Mouse (Mus musculus) Patski (cell line): ENCODE data around the gene Bace2. TPM values are rescaled to one million over a fixed set of nuclear protein-coding genes. Genes with fewer than 3 reads are reported as not detected.

Experiments
- ATAC-seq: fragments of 100-300 bp; one replicate; pipeline ENCODE4 v1.8.0; 2021
- CTCF ChIA-PET: fragments of 350-600 bp; sonication (Branson Sonifier 250); formaldehyde crosslinking; loops from one replicate; lab custom pipeline; 2022; ENCODE audit warnings: inconsistent platforms; lab: Charles Lee
- POLR2A ChIA-PET: fragments of 350-600 bp; sonication (Branson Sonifier 250); formaldehyde crosslinking; loops from one replicate; lab custom pipeline; 2022; ENCODE audit warnings: antibody characterized with exemption, inconsistent platforms; lab: Charles Lee
- DNase-seq: peaks from one replicate; pipeline ENCODE4 v3.0.0-alpha.2; 2011; ENCODE audit warnings: low read depth, low spot score
- H3K27me3 ChIP-seq: fragments of 371-371 bp; one replicate; pipeline ENCODE4 v1.5.1; 2021
- CTCF ChIP-seq: fragments of 100-300 bp; IDR thresholded peaks from one replicate; pipeline ENCODE4 v1.5.1; 2021
- in situ Hi-C: fragments of 300-500 bp; cut with MboI; formaldehyde crosslinking; loops from 3 replicates; pipeline ENCODE4 v1.11.1; 2018; ENCODE audit warnings: low pct_unique_long_range_greater_than_20kb, mixed read lengths
- polyA plus RNA-seq: library from polyadenylated mRNA; unstranded; gene quantifications from one replicate; pipeline ENCODE4 v1.2.3, GENCODE M21; 2021

Bace2 gene
- 24.6 TPM for polyA plus RNA-seq

GRCm38 (mm10) chr16:97356499-97357187, at the start of gene Bace2:
Gene Bace2, plus strand, starts transcription at chr16:97356742.
- H3K27me3 ChIP-seq: peaks cover 17% of the 10 kb centered on the region
- ATAC-seq (peak; percentile 78), DNase-seq (no peak)
- in situ Hi-C loops: no loop called here
- ChIA-PET CTCF (interaction anchor here (1.0 to 1.9 kb wide), 5 partner anchors 19 to 110 kb away, joined by 3 to 4 read pairs (median 3); no protein-coding TSS in a partner anchor), POLR2A (no interaction called here)
- TF ChIP-seq CTCF: peak; percentile 91

DNA sequence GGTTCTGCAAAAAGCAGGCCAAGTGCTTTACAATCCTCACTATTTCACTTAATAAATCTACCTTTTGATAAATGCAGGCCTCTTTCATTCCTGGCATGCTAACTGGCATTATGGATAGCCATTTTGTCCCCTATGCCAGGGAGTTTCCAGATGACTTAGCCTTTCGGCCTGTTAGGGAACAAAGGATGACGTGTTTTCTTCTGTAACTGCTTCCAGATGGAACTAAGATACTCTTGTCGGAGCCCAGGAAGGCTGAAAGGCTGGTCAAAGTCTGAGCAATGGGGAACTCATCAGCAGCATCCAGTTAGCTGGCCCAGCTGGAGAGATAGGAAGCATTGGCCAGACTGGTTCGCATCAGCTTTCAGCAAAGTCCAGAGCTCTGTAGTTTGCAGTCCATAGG, 48.9 kb upstream of the Bace2 start:
- DNase-seq: no peak
- POLR2A ChIA-PET: no interaction called here
- in situ Hi-C loops: no loop called here

DNA sequence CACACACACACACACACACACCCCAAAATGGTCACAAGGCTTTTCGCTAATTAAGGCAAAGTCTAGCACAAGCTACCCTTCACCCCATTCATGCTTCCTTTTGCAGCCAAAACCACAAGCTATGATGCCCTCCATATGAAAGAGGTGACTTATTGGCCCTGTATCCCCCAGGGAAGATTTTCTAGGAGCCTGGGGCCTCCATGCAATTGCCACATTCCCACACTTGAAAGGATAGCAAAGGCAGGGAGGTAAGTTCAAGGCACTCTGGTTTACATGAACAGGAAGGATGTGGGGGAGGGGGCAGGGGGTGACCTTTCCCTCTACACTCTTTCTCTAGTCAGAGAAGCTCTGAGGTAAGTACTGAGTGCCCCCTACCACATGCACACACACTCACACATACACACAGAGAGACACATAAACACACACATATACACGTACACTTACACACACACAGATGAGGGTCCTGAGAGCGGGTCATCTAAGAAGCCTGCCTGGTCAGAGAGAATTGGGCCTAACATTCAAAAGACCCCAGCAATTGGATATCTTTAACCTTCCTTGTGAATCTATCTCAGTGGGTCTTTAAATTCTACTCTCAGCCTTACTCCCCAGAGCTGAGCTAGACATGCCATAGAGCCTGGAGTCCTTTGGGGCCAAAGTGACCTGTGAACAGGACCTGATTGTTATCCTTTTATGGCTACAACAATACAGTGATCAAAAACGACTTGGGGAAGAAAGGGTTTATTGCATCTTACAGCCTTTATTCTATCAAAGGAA, 46.6 kb upstream of the Bace2 start:
- POLR2A ChIA-PET: interaction anchor here (0.6 kb wide), 1 partner anchor 20 kb away, joined by 3 read pairs; no protein-coding TSS in a partner anchor
- DNase-seq (no peak), ATAC-seq (no peak)
- in situ Hi-C loops: loop anchor here (5.0 to 10.0 kb wide), 2 partner anchors 155 to 282 kb away; partner anchors contain the start of gene Mx1
- H3K27me3 ChIP-seq: no peaks in the 10 kb centered on the region
- CTCF ChIA-PET: interaction anchor here (2.5 kb wide), 1 partner anchor 17 kb away, joined by 10 read pairs; no protein-coding TSS in a partner anchor
- TF ChIP-seq CTCF: no peak

More for the DNA sequence above, 48.9 kb upstream of the Bace2 start:
- peaks cover 5% of the 10 kb centered on the region for H3K27me3 ChIP-seq
- CTCF ChIA-PET: interaction anchor here (2.5 kb wide), 1 partner anchor 14 kb away, joined by 10 read pairs; no protein-coding TSS in a partner anchor
- TF ChIP-seq CTCF: no peak
- no peak for ATAC-seq

- H3K27me3 ChIP-seq: no peaks in the 10 kb centered on the region
- no peak for TF ChIP-seq CTCF
- ChIA-PET CTCF (no interaction called here), POLR2A (no interaction called here)
- no peak for ATAC-seq
- in situ Hi-C loops: loop anchor here (5.0 to 10.0 kb wide), 2 partner anchors 154 to 282 kb away; partner anchors contain the start of gene Mx1
- no peak for DNase-seq
Observed at GRCm38 (mm10) chr16:97310570-97310846, 46.0 kb upstream of the Bace2 start.

- ATAC-seq (peak; percentile 51), DNase-seq (no peak)
- POLR2A ChIA-PET: no interaction called here
- peak; percentile 74 for TF ChIP-seq CTCF
- peaks cover 5% of the 10 kb centered on the region for H3K27me3 ChIP-seq
- in situ Hi-C loops: loop anchor here (5.0 to 10.0 kb wide), 2 partner anchors 152 to 279 kb away; partner anchors contain the start of gene Mx1
- CTCF ChIA-PET: interaction anchor here (0.6 to 3.0 kb wide), 14 partner anchors 10 to 424 kb away, joined by 3 to 17 read pairs (median 3); partner anchors contain the start of gene Mx1
Observed at GRCm38 (mm10) chr16:97312960-97313686, 43.4 kb upstream of the Bace2 start.

DNA sequence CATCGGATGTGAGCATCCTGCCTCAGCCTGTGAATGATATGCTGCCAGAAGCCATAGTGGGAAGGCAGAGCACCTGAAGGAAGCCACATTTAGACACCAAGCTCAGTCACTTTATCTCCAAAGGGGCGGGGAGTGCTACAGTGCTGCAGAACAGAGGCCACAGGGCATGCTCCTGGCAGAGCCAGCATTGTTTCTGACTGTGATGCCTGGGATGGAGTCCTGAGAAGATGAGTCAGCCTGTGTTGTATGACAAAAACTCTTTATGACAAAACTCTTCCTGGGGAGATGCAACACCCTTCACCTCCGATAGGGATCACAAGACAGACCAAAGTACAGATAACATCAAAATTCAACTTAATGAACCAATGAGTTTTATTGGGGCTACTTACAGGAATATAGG, 35.0 kb upstream of the Bace2 start:
- no peak for TF ChIP-seq CTCF
- POLR2A ChIA-PET: interaction anchor here (1.0 kb wide), 1 partner anchor 10 kb away, joined by 3 read pairs; no protein-coding TSS in a partner anchor
- DNase-seq (no peak), ATAC-seq (no peak)
- H3K27me3 ChIP-seq: peaks cover 16% of the 10 kb centered on the region
- CTCF ChIA-PET: interaction anchor here (1.8 kb wide), 1 partner anchor 8 kb away, joined by 7 read pairs; no protein-coding TSS in a partner anchor
- in situ Hi-C loops: no loop called here

GRCm38 (mm10) chr16:97322604-97323003, 33.9 kb upstream of the Bace2 start:
- no peak for TF ChIP-seq CTCF
- POLR2A ChIA-PET: interaction anchor here (1.0 kb wide), 1 partner anchor 9 kb away, joined by 3 read pairs; no protein-coding TSS in a partner anchor
- in situ Hi-C loops: no loop called here
- ATAC-seq (no peak), DNase-seq (no peak)
- CTCF ChIA-PET: interaction anchor here (1.8 kb wide), 1 partner anchor 9 kb away, joined by 7 read pairs; no protein-coding TSS in a partner anchor
- H3K27me3 ChIP-seq: peaks cover 10% of the 10 kb centered on the region

- H3K27me3 ChIP-seq: peaks cover 6% of the 10 kb centered on the region
- DNase-seq (no peak), ATAC-seq (no peak)
- CTCF ChIA-PET: no interaction called here
- TF ChIP-seq CTCF: peak; percentile 51
- in situ Hi-C loops: no loop called here
- POLR2A ChIA-PET: no interaction called here
Observed at GRCm38 (mm10) chr16:97325975-97326374, 30.6 kb upstream of the Bace2 start.

GRCm38 (mm10) chr16:97328602-97329001, 27.9 kb upstream of the Bace2 start:
- CTCF ChIA-PET: no interaction called here
- TF ChIP-seq CTCF: no peak
- no peak for DNase-seq
- POLR2A ChIA-PET: no interaction called here
- peaks cover 6% of the 10 kb centered on the region for H3K27me3 ChIP-seq
- in situ Hi-C loops: no loop called here
- no peak for ATAC-seq

DNA sequence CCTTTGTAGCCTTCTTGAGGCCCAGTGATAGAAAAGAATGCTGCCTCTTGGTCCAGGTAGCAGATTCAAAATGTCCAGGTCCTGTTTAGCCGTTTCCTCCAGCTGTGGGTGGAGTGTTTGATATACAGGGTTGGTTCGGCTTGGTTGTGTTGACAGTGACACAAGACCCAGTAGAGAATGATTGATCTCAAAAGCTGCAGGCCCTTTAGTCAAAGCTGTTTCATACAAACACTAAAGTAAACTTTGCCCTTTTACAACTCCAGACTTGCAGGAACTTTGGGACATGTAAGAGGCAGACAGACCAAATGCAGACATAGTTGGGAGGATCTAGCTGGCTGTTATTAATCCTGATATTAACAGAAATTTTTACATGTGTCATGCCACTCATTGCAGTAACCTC, 3.5 kb upstream of the Bace2 start:
- peaks cover 17% of the 10 kb centered on the region for H3K27me3 ChIP-seq
- ChIA-PET POLR2A (no interaction called here), CTCF (no interaction called here)
- no peak for DNase-seq
- in situ Hi-C loops: no loop called here
- ATAC-seq: no peak
- TF ChIP-seq CTCF: no peak
